Mouse (Mus musculus) kidney, adult 9 months (tissue): ENCODE data around the gene Nobox.

Experiments used
- DNase-seq: peaks from one replicate; pipeline ENCODE4 v3.0.0; 2022

Gene Nobox

DNA sequence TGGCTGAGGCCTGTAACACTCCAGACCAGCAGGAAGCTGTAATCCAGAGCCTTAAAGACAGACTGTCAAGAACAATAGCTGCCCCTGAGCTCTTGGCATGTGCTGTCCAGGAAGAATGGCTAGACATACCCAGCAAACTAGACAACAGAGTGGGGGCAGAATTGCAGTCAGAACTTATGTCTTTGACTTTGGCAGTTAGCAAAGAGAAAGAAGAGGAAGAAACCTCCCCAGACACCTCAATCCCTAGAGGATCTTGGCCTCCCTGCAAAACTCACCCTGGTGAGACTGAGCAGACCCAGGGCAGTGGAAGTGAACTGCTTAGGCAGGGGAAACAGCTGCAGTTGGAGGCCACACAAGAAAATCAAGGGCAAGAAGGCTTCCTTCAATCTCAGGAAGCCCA, 36.8 kb downstream of the Nobox start:
- peak; percentile 31 for DNase-seq

DNA sequence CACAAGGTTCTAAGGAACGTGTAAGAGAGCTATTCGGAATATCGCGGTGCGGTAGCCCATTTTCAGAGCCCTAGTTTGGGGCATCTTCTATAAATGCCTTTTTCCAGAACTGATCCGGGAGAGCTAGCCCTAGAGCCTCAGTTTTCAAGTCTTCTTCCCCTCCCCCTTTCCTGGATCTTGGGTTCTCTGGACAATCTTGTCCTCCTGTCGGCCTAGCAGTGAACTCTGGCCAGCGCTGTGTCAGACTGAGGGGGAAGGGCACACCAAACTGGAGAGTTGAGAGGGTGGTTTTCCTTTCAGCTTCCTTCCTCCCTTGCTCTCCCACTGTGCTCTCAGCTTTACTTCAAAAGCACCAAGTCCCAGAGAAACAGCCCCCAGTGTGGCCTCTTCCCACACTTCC, 43.0 kb downstream of the Nobox start:
- peak; percentile 78 for DNase-seq

DNA sequence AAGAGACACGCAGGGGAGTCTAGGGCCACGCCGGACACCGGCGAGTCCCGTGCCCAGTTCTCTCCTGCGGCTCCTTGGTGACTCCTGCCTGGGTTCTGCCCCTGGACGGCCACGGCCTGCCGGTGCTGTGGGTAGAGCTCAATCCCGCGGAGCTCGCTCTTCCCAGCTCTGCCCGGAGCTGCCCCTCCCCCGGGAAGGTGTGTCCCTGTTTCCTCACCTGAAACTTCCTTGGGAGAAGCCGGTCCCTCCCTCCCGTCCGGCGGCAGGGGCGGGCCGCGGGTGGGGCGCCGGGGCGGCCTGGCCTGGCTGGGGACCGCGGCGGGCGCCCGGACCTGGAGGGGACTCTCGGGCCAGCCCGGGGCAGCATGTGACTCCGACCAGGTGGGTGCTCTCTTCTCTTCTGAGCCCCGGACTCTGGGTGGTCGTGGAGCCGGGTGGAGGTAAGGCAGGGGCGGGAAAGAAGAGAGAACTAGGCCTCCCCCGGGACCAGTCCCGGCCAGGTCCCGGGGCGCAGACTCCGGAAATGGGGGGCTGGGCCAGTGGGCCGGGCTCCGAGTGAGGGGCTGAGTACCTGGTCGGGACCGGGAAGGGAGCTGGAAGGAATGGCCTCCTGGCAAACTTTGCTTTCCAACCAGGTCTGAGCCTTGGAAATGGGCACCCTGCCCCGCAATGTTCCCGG, 43.9 kb downstream of the Nobox start, which contains the start of gene Arhgef5:
TSS of gene Arhgef5 (plus strand) at position 220 of the 679 bp plus-strand sequence.
- DNase-seq, result peak; percentile 92

DNA sequence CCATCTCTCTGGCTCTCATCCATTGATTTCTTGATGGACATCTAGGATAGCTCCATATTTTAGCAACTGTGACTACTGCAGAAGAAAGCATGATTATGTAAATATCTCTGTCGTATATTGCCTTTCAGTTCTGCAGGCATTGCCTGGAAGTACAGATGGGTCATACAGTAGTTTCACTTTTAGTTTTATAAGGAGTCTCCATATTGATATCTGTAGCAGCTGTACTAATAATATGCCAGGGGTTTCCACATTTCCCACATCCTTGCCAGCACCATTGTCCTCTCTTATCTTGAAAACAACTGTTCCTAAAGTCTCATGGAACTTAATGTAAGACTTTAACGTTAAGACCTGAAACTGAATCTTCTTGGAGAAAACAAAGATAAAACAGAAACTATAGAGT, 48.6 kb downstream of the Nobox start:
- DNase-seq, result no peak

DNA sequence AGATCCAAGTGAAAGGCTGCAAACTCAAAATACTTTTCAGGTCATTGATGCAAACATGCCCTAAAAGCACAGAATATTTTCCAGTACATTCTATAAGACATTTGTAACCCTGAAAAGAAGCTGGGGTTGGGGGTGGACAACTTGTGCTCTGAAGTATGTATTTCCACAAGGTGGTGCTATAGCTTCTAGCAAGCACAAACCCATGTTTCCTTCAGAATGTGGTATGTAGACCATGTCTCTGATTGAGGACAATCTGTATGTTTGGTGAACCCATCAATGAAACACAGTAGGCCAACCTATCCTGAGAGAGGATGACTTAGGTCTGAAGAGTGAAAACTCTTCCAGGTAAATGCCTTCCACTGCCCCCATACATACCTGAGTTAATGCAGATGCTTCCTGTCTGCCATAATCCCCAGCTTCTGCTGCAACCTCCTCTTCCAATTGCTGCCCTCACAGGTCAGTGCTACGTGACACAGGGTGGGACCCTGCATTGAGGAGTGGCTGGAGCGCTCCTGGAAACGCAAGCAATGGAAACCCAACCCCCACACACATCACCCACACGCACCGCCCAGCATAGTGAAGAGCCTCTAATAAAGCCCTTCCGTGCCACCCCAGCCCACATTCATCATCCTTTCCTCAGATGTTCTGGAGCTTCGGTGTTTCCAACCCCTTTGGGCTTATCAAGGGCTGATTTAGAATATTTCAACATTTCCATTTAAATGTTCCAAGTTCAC, 55.0 kb downstream of the Nobox start:
- DNase-seq, result peak; percentile 51
